Mouse (Mus musculus): Measurements from ENCODE around the gene Clasp2. TPM values are rescaled to one million over a fixed set of nuclear protein-coding genes. Genes with fewer than 3 reads are reported as not detected.

Clasp2 gene
- total RNA-seq, 4 experiments from 2014 or later = 201 to 222 (median 210) TPM

GRCm38 (mm10) chr9:113930534-113931374 lies 189.5 kb downstream of the Clasp2 start, which contains the start of gene Ubp1:
Gene Ubp1, plus strand, starts transcription at chr9:113930934.
- peak; percentile 85 to 99 for DNase-seq (ENCODE audit: low spot score in 2 of 2)

DNA sequence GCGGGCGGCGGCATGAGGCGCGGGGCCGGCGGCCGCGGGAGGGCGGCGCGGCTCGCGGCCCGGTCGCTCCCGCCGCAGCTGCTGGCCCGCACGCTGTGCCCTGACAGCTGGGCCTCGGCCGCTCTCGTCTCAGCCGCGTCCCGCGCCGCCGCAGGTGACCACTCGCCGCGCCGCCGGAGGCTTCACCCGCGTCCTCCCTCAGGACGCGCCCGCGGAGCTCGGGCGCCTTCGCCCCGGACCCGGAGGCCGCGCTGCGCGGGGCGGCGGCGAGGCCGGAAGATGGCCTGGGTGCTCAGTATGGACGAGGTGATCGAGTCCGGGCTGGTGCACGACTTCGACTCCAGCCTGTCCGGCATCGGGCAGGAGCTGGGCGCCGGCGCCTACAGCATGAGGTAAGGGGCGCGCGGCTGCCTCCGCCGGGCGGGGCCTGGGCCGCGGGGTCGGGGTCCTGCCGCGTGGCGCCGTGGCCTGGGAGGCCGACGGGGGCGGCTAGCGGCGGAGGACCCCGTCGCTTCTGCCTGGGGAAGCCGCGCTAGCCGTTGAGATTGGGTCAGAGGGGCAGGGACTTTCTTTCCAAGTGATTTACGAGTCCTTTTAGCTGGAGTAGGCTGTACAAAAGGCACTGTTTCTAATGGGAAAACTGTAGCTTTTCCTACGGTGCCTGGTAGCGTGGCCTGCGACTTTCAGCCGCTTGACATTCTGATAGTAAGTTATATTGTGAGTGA lies 190.3 kb downstream of the Clasp2 start:
- peak in 1 of 2 experiments; percentile 25 for DNase-seq (ENCODE audit: low spot score in 2 of 2)

- DNase-seq (ENCODE audit: low spot score in 2 of 2) = peak in 1 of 2 experiments; percentile 19
Measured at GRCm38 (mm10) chr9:113932100-113932470, 190.8 kb downstream of the Clasp2 start.

DNA sequence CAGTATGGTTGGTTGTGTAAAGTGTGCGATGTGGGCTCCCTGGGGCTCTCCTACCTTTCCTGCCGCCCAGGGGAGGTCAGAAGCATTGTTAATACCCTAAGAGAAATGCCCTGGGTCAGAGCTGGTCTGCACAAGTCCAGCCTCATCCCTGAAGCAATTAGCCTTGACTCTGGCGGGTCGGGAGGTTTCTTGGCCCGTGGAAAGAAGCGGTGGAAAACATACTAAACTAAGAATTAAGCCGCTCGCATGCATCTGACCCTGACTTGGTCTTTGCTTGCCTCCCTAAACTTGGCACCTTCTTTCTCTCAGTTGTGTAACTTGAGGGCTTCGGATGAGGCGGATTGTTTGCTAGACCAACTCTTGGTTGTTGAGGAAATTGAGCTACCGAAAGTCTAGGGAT lies 191.2 kb downstream of the Clasp2 start:
- DNase-seq (ENCODE audit: low spot score in 2 of 2) = no peak

- DNase-seq (ENCODE audit: low spot score in 2 of 2) = no peak
Measured at GRCm38 (mm10) chr9:113935638-113936037, 194.4 kb downstream of the Clasp2 start.

GRCm38 (mm10) chr9:113939063-113939850 lies 198.0 kb downstream of the Clasp2 start:
- peak in 1 of 2 experiments; percentile 40 for DNase-seq (ENCODE audit: low spot score in 2 of 2)

GRCm38 (mm10) chr9:113941103-113941805 lies 200.0 kb downstream of the Clasp2 start:
- DNase-seq (ENCODE audit: low spot score in 2 of 2) = no peak

DNA sequence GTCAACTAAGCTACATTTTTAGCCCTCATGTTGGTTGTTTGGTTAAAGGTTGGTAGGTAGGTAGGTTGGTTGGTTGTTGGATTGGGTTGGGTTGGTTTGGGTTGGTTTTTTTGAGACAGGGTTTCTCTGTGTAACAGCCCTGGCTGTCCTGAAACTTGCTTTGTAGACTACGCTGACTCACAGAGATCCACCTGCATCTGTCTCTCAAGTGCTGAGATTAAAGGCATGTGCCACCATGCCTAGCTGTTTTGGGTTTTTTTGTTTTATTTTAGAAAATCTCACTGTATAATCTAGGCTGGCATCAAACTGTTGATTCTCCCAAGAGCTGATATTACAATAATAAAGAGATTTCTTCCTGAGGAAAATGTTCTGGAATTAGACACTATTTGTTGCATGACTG lies 202.1 kb downstream of the Clasp2 start:
- no peak for DNase-seq (ENCODE audit: low spot score in 2 of 2)

DNA sequence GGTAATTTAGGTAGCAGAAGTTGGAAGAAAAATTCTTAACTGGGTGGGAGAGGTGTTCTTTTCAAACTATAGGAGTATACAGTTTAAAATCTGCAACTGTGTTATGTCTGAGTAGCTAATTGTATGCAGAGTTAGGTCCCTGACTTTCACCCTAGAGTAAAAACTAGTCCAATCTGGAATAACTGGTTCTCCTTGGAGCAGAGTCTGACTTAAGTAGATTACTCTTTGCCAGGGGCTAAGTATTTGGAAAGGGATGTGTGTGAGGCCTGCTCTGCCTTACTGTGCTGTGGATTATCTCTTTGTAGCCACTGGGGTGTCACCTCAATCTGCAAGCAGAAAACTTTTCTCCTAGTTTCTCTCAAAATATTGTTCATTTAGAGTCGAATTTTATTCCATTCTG lies 205.9 kb downstream of the Clasp2 start:
- no peak for DNase-seq (ENCODE audit: low spot score in 2 of 2)

GRCm38 (mm10) chr9:113957777-113958176 lies 216.5 kb downstream of the Clasp2 start:
- DNase-seq (ENCODE audit: low spot score in 2 of 2) = no peak

DNA sequence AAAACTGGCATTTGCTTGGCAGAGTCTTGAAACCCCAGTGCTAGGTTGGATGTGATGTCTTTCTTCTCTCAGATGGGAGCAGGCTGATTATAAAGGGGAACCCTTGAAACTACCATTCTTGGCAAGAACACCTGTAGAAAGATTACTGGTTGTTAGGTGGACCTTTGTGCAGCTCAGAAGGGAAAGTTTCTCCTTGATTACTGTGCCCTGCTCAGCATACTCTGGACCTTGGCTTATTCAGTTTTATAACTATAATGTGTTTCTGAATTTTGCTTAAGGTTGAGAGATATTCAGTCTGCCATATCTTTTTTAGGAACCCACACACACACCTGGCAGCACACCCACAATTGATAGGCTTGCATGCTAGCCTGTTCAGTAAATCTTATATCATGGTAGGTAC lies 222.4 kb downstream of the Clasp2 start:
- DNase-seq (ENCODE audit: low spot score in 2 of 2) = no peak

- DNase-seq (ENCODE audit: low spot score in 2 of 2) = no peak
Measured at GRCm38 (mm10) chr9:113964415-113964814, 223.1 kb downstream of the Clasp2 start.

DNA sequence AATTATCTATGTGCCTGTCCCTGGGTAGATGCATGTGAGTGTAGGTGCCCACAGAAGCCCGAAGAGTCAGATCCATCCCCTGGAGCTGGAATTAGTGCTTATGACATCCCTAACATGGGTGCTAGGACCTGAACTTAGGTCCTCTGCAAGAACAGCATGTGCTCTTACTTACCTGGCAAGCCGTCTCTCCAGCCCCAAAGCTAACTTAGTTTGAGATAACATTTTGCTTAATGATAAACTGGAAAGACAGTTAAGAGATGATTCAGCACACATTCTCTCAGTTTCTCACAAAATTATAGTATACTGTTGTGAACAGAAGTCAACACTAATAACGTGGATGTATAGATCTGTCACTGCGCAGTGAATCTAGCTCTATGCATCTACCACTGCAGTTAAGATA lies 225.6 kb downstream of the Clasp2 start:
- DNase-seq (ENCODE audit: low spot score in 2 of 2) = no peak

- no peak for DNase-seq (ENCODE audit: low spot score in 2 of 2)
Measured at GRCm38 (mm10) chr9:113968967-113969366, 227.7 kb downstream of the Clasp2 start.

Other genes starting within 250 kb of the Clasp2 start
- 10 to 100 TPM; 64.8 to 76.3 (median 66.6) TPM for gene Pdcd6ip, start 33.2 kb upstream of the Clasp2 start, total RNA-seq (2022)
- 10 to 100 TPM; 63.4 to 69.5 (median 68.1) TPM for gene Ubp1, start 189.5 kb downstream of the Clasp2 start, total RNA-seq (2022)